Mouse (Mus musculus): ENCODE data around the gene Izumo4. TPM values are rescaled to one million over a fixed set of nuclear protein-coding genes. Genes with fewer than 3 reads are reported as not detected.

Gene Izumo4
- polyA plus RNA-seq, 1 experiment: 39.5 TPM

GRCm38 (mm10) chr10:80680260-80680696, 21.7 kb upstream of the Izumo4 start:
- 47% methylated on average over 2 of the region's 2 CpGs for WGBS
- Histone ChIP-seq H3K27me3 (replicated peaks; ENCODE audit: control insufficient read depth, insufficient read depth, low read length) (no peaks in the 10 kb centered on the region), H3K27ac (ENCODE audit: insufficient read depth, low read depth, low read length) (peak overlapping the region; percentile 84), H3K4me1 (ENCODE audit: control insufficient read depth, insufficient read depth, low read length) (peaks cover 31% of the 10 kb centered on the region), H3K36me3 (ENCODE audit: control insufficient read depth, insufficient read depth, low read length) (no peaks in the 10 kb centered on the region), H3K4me3 (ENCODE audit: insufficient read depth, low read depth, low read length) (no peak overlapping the region)
- no peak for TF ChIP-seq POLR2A (IDR thresholded peaks at IDR 0.05; ENCODE audit: low read depth, low read length)
- TF ChIP-seq CTCF (conservative IDR thresholded peaks at IDR 0.05; ENCODE audit: insufficient read depth, insufficient read length, low read depth, low read length): no peak
- DNase-seq: no peak

- H3K4me1 ChIP-seq (ENCODE audit: control insufficient read depth, insufficient read depth, low read length): peaks cover 30% of the 10 kb centered on the region
- H3K36me3 ChIP-seq (ENCODE audit: control insufficient read depth, insufficient read depth, low read length): no peaks in the 10 kb centered on the region
- no peak overlapping the region for H3K4me3 ChIP-seq (ENCODE audit: insufficient read depth, low read depth, low read length)
- DNase-seq: no peak
- H3K27ac ChIP-seq (ENCODE audit: insufficient read depth, low read depth, low read length): no peak overlapping the region
- no peaks in the 10 kb centered on the region for H3K27me3 ChIP-seq (replicated peaks; ENCODE audit: control insufficient read depth, insufficient read depth, low read length)
- 97% methylated on average over 6 of the region's 6 CpGs for WGBS
- TF ChIP-seq CTCF (conservative IDR thresholded peaks at IDR 0.05; ENCODE audit: insufficient read depth, insufficient read length, low read depth, low read length): no peak
- TF ChIP-seq POLR2A (IDR thresholded peaks at IDR 0.05; ENCODE audit: low read depth, low read length): no peak
These were observed 20.0 kb upstream of the Izumo4 start for GRCm38 (mm10) chr10:80682003-80682402.

- DNase-seq: no peak
- Histone ChIP-seq H3K4me3 (ENCODE audit: insufficient read depth, low read depth, low read length) (no peak overlapping the region), H3K4me1 (ENCODE audit: control insufficient read depth, insufficient read depth, low read length) (peaks cover 16% of the 10 kb centered on the region), H3K36me3 (ENCODE audit: control insufficient read depth, insufficient read depth, low read length) (no peaks in the 10 kb centered on the region), H3K27me3 (replicated peaks; ENCODE audit: control insufficient read depth, insufficient read depth, low read length) (no peaks in the 10 kb centered on the region), H3K27ac (ENCODE audit: insufficient read depth, low read depth, low read length) (no peak overlapping the region)
- WGBS: 90% methylated on average over 1 of the region's 1 CpGs
- TF ChIP-seq POLR2A (IDR thresholded peaks at IDR 0.05; ENCODE audit: low read depth, low read length) (no peak), CTCF (conservative IDR thresholded peaks at IDR 0.05; ENCODE audit: insufficient read depth, insufficient read length, low read depth, low read length) (no peak)
These were observed 18.3 kb upstream of the Izumo4 start for GRCm38 (mm10) chr10:80683647-80684046.

- 43% methylated on average over 6 of the region's 6 CpGs for WGBS
- Histone ChIP-seq H3K4me1 (ENCODE audit: control insufficient read depth, insufficient read depth, low read length) (peaks cover 12% of the 10 kb centered on the region), H3K36me3 (ENCODE audit: control insufficient read depth, insufficient read depth, low read length) (no peaks in the 10 kb centered on the region), H3K27me3 (replicated peaks; ENCODE audit: control insufficient read depth, insufficient read depth, low read length) (no peaks in the 10 kb centered on the region), H3K27ac (ENCODE audit: insufficient read depth, low read depth, low read length) (no peak overlapping the region), H3K4me3 (ENCODE audit: insufficient read depth, low read depth, low read length) (no peak overlapping the region)
- no peak for TF ChIP-seq POLR2A (IDR thresholded peaks at IDR 0.05; ENCODE audit: low read depth, low read length)
- TF ChIP-seq CTCF (conservative IDR thresholded peaks at IDR 0.05; ENCODE audit: insufficient read depth, insufficient read length, low read depth, low read length): peak; percentile 97
- DNase-seq: peak; percentile 85
These were observed 17.8 kb upstream of the Izumo4 start for GRCm38 (mm10) chr10:80684214-80684613.

- DNase-seq: no peak
- no peak for TF ChIP-seq CTCF (conservative IDR thresholded peaks at IDR 0.05; ENCODE audit: insufficient read depth, insufficient read length, low read depth, low read length)
- TF ChIP-seq POLR2A (IDR thresholded peaks at IDR 0.05; ENCODE audit: low read depth, low read length): no peak
- Histone ChIP-seq H3K4me3 (ENCODE audit: insufficient read depth, low read depth, low read length) (no peak overlapping the region), H3K36me3 (ENCODE audit: control insufficient read depth, insufficient read depth, low read length) (no peaks in the 10 kb centered on the region), H3K27ac (ENCODE audit: insufficient read depth, low read depth, low read length) (no peak overlapping the region), H3K4me1 (ENCODE audit: control insufficient read depth, insufficient read depth, low read length) (peaks cover 4% of the 10 kb centered on the region), H3K27me3 (replicated peaks; ENCODE audit: control insufficient read depth, insufficient read depth, low read length) (no peaks in the 10 kb centered on the region)
- 93% methylated on average over 4 of the region's 4 CpGs for WGBS
These were observed 17.0 kb upstream of the Izumo4 start for GRCm38 (mm10) chr10:80684984-80685383.

GRCm38 (mm10) chr10:80686617-80687016, 15.4 kb upstream of the Izumo4 start:
- H3K4me1 ChIP-seq (ENCODE audit: control insufficient read depth, insufficient read depth, low read length): no peaks in the 10 kb centered on the region
- no peaks in the 10 kb centered on the region for H3K36me3 ChIP-seq (ENCODE audit: control insufficient read depth, insufficient read depth, low read length)
- WGBS: 97% methylated on average over 3 of the region's 3 CpGs
- no peak for TF ChIP-seq CTCF (conservative IDR thresholded peaks at IDR 0.05; ENCODE audit: insufficient read depth, insufficient read length, low read depth, low read length)
- TF ChIP-seq POLR2A (IDR thresholded peaks at IDR 0.05; ENCODE audit: low read depth, low read length): no peak
- no peak overlapping the region for H3K4me3 ChIP-seq (ENCODE audit: insufficient read depth, low read depth, low read length)
- DNase-seq: no peak
- no peaks in the 10 kb centered on the region for H3K27me3 ChIP-seq (replicated peaks; ENCODE audit: control insufficient read depth, insufficient read depth, low read length)
- no peak overlapping the region for H3K27ac ChIP-seq (ENCODE audit: insufficient read depth, low read depth, low read length)

GRCm38 (mm10) chr10:80687850-80688249, 14.1 kb upstream of the Izumo4 start:
- peak; percentile 92 for DNase-seq
- WGBS: 7% methylated on average over 5 of the region's 5 CpGs

More at GRCm38 (mm10) chr10:80687850-80688249, 14.1 kb upstream of the Izumo4 start:
- Histone ChIP-seq H3K4me1 (ENCODE audit: control insufficient read depth, insufficient read depth, low read length) (peaks cover 3% of the 10 kb centered on the region), H3K27me3 (replicated peaks; ENCODE audit: control insufficient read depth, insufficient read depth, low read length) (no peaks in the 10 kb centered on the region), H3K4me3 (ENCODE audit: insufficient read depth, low read depth, low read length) (no peak overlapping the region), H3K27ac (ENCODE audit: insufficient read depth, low read depth, low read length) (no peak overlapping the region), H3K36me3 (ENCODE audit: control insufficient read depth, insufficient read depth, low read length) (no peaks in the 10 kb centered on the region)
- TF ChIP-seq CTCF (conservative IDR thresholded peaks at IDR 0.05; ENCODE audit: insufficient read depth, insufficient read length, low read depth, low read length) (peak; percentile 88), POLR2A (IDR thresholded peaks at IDR 0.05; ENCODE audit: low read depth, low read length) (no peak)

Data from kidney, adult 2 months (tissue).